In genomic region chr5:140177582-140177981, GRCm38 (mm10) we compare ENCODE assay signal across 19 mouse cellular contexts.
"Had no signal": no experiment of that assay in that cellular context is flagged by ENCODE, and none has a peak within 500 bp of the region (broad histone marks: within the 10 kb centered on the region; RNA-seq: fewer than 3 reads in every experiment).

No protein-coding gene starts in this region.

- H3K4me1 ChIP-seq: liver, embryonic 15.5 days had no signal

- H3K27me3 ChIP-seq: limb, embryonic 13.5 days; liver, embryonic 12.5 days; liver, embryonic 15.5 days; lung, embryonic 15.5 days; megakaryocyte, embryonic 14.5 days; midbrain, embryonic 13.5 days had no signal

- H3K9me3 ChIP-seq: limb, embryonic 10.5 days; limb, embryonic 13.5 days; liver, embryonic 12.5 days; liver, embryonic 15.5 days; lung, embryonic 15.5 days; megakaryocyte, embryonic 14.5 days; midbrain, embryonic 10.5 days; midbrain, embryonic 13.5 days had no signal

- H3K9ac ChIP-seq: limb, embryonic 13.5 days; liver, embryonic 12.5 days; liver, embryonic 15.5 days; lung, embryonic 15.5 days; midbrain, embryonic 13.5 days had no signal

- H3K4me3 ChIP-seq: limb, embryonic 10.5 days; limb, embryonic 13.5 days; liver, embryonic 12.5 days; liver, embryonic 15.5 days; lung, embryonic 15.5 days; megakaryocyte, embryonic 14.5 days; midbrain, embryonic 10.5 days; midbrain, embryonic 13.5 days; myocyte had no signal

- DNase-seq: kidney, adult 18-20 months; liver; lung, postnatal 10 days; lung, postnatal 36 days; retina, postnatal 1 day; thymus, adult 2 months; thymus, postnatal 14 days; thymus, postnatal 4 days had no signal

- H3K36me3 ChIP-seq: limb, embryonic 10.5 days; limb, embryonic 13.5 days; liver, embryonic 12.5 days; liver, embryonic 15.5 days; lung, embryonic 15.5 days; midbrain, embryonic 10.5 days; midbrain, embryonic 13.5 days had no signal

- H3K27ac ChIP-seq: limb, embryonic 10.5 days; limb, embryonic 13.5 days; liver, embryonic 12.5 days; liver, embryonic 15.5 days; stomach, postnatal 0 days had no signal

- ATAC-seq: liver, embryonic 12.5 days; midbrain, embryonic 13.5 days; midbrain, embryonic 16.5 days had no signal

- H3K4me2 ChIP-seq: limb, embryonic 13.5 days; liver, embryonic 12.5 days; liver, embryonic 15.5 days; lung, embryonic 15.5 days; midbrain, embryonic 13.5 days had no signal
